Mouse (Mus musculus): ENCODE data around the gene Serpina3j. TPM values are rescaled to one million over a fixed set of nuclear protein-coding genes. Genes with fewer than 3 reads are reported as not detected.

The Serpina3j gene
- not detected for polyA plus RNA-seq (2017; shearing (Covaris generic))

GRCm38 (mm10) chr12:104314253-104314652, at the start of gene Serpina3j:
Gene Serpina3j, plus strand, starts transcription at chr12:104314553.

GRCm38 (mm10) chr12:104338226-104338625, 23.9 kb downstream of the Serpina3j start, which contains the start of the genes Serpina3k and Serpina3m:
Gene Serpina3k, plus strand, starts transcription at chr12:104338486.
Gene Serpina3m, plus strand, starts transcription at chr12:104338486.

Other genes starting within 250 kb of the Serpina3j start
- not detected for gene Serpina5, start 213.4 kb upstream of the Serpina3j start, polyA plus RNA-seq (2017; shearing (Covaris generic))
- under 1 TPM in 1 of 2 experiments, not detected in 1; 0.14 TPM for gene Serpina3a, start 201.8 kb upstream of the Serpina3j start, polyA plus RNA-seq (2017; shearing (Covaris generic))
- gene Serpina3b, start 186.6 kb upstream of the Serpina3j start, polyA plus RNA-seq (2017; shearing (Covaris generic)): under 1 TPM in 1 of 2 experiments, not detected in 1; 0.14 TPM
- gene Serpina3c, start 160.7 kb upstream of the Serpina3j start, polyA plus RNA-seq (2017; shearing (Covaris generic)): not detected
- 10 to 100 TPM; 21.4 to 31.2 TPM for gene Serpina3f, start 100.0 kb upstream of the Serpina3j start, polyA plus RNA-seq (2017; shearing (Covaris generic))
- gene Serpina3g, start 78.3 kb upstream of the Serpina3j start, polyA plus RNA-seq (2017; shearing (Covaris generic)): 100 to 1,000 TPM; 208 to 543 TPM
- under 1 TPM in 1 of 2 experiments, not detected in 1; 0.48 TPM for gene Serpina3i, start 51.4 kb upstream of the Serpina3j start, polyA plus RNA-seq (2017; shearing (Covaris generic))
- not detected for gene Serpina3k, start 23.9 kb downstream of the Serpina3j start, polyA plus RNA-seq (2017; shearing (Covaris generic))
- not detected for gene Serpina3m, start 23.9 kb downstream of the Serpina3j start, polyA plus RNA-seq (2017; shearing (Covaris generic))
- under 1 TPM in 1 of 2 experiments, not detected in 1; 0.31 TPM for gene Serpina3n, start 92.2 kb downstream of the Serpina3j start, polyA plus RNA-seq (2017; shearing (Covaris generic))
- not detected for gene Gsc, start 158.8 kb downstream of the Serpina3j start, polyA plus RNA-seq (2017; shearing (Covaris generic))

All from activated CD4-positive, CD25-positive, alpha-beta regulatory T cell (primary cell).